Mouse (Mus musculus) spleen, postnatal 10 days (tissue): Measurements from ENCODE around the gene Ifi27l2a.
"Not testable (repeated sequence)": the region's sequence is repeated elsewhere in the genome, so short reads cannot be mapped to it uniquely, and the experiment has no call there.

Source experiments
- DNase-seq, 2 experiments: peaks; one replicate each; pipeline ENCODE4 v3.0.0; 2021 to 2022; ENCODE audit warnings: low spot score in 2 of 2

The Ifi27l2a gene

GRCm38 (mm10) chr12:103443524-103443923, at the start of gene Ifi27l2a:
Ifi27l2a (minus strand) TSS chr12:103443680.
- no peak for DNase-seq

GRCm38 (mm10) chr12:103492767-103493166, 49.3 kb upstream of the Ifi27l2a start:
- peak; percentile 58 to 74 for DNase-seq

- no peak for DNase-seq
These were observed 47.7 kb upstream of the Ifi27l2a start for GRCm38 (mm10) chr12:103491091-103491730.

- DNase-seq = no peak
These were observed 44.3 kb upstream of the Ifi27l2a start for GRCm38 (mm10) chr12:103487750-103488149.

GRCm38 (mm10) chr12:103487276-103487675, 43.8 kb upstream of the Ifi27l2a start:
- DNase-seq = no peak

- no peak for DNase-seq
These were observed 43.2 kb upstream of the Ifi27l2a start for GRCm38 (mm10) chr12:103486726-103487125.

- DNase-seq = not testable (repeated sequence)
These were observed 40.9 kb upstream of the Ifi27l2a start for GRCm38 (mm10) chr12:103484200-103484972.

- DNase-seq = no peak
These were observed 39.3 kb upstream of the Ifi27l2a start for GRCm38 (mm10) chr12:103482781-103483180.

GRCm38 (mm10) chr12:103481671-103482070, 38.2 kb upstream of the Ifi27l2a start:
- DNase-seq = no peak

- DNase-seq = no peak
These were observed 34.1 kb upstream of the Ifi27l2a start for GRCm38 (mm10) chr12:103477461-103478015.

GRCm38 (mm10) chr12:103476779-103477389, 33.4 kb upstream of the Ifi27l2a start:
- no peak for DNase-seq

- no peak for DNase-seq
These were observed 31.0 kb upstream of the Ifi27l2a start for GRCm38 (mm10) chr12:103474481-103474880.

- no peak for DNase-seq
These were observed 13.7 kb upstream of the Ifi27l2a start, which contains the start of gene Ifi27l2b for GRCm38 (mm10) chr12:103457140-103457539. Ifi27l2b (minus strand) TSS chr12:103457223.

GRCm38 (mm10) chr12:103456727-103457126, 13.2 kb upstream of the Ifi27l2a start:
- DNase-seq = not testable (repeated sequence)

- no peak for DNase-seq
These were observed 9.9 kb upstream of the Ifi27l2a start for GRCm38 (mm10) chr12:103453361-103453760.

- no peak for DNase-seq
These were observed 1.6 kb upstream of the Ifi27l2a start for GRCm38 (mm10) chr12:103445060-103445459.

- not testable (repeated sequence) for DNase-seq
These were observed 781 bp upstream of the Ifi27l2a start for GRCm38 (mm10) chr12:103444261-103444660.

- no peak for DNase-seq
These were observed 5.9 kb downstream of the Ifi27l2a start for GRCm38 (mm10) chr12:103437601-103438000.

GRCm38 (mm10) chr12:103434861-103435260, 8.6 kb downstream of the Ifi27l2a start:
- no peak for DNase-seq

GRCm38 (mm10) chr12:103433986-103434731, 9.3 kb downstream of the Ifi27l2a start, which contains the start of gene Ifi27:
Ifi27 (plus strand) TSS chr12:103434211.
- DNase-seq = peak in 1 of 2 experiments; percentile 55

- no peak for DNase-seq
These were observed 10.1 kb downstream of the Ifi27l2a start for GRCm38 (mm10) chr12:103433430-103433829.
